In the genomic region with DNA sequence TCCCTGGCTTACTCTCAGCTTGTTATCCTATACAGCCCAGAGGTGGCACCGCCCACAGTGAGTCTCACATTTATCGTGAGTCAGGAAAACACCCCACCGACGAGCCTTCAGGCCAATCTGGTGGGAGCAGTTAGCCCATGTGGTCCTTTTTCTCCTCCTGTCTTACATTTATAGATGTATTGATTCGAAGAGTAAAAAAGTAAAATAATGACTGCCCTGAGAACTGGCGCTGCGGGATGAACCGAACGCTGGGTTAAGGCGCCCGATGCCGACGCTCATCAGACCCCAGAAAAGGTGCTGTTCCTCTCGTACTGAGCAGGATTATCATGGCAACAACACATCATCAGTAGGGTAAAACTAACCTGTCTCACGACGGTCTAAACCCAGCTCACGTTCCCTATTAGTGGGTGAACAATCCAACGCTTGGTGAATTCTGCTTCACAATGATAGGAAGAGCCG, we compare ENCODE assay signal across 9 mouse cellular contexts. TPM values are rescaled to one million over a fixed set of nuclear protein-coding genes. Genes with fewer than 3 reads are reported as not detected.
DNase-seq lines count a peak whose midpoint lies in the region; ATAC-seq and TF ChIP-seq lines count a peak whose summit lies in the region.
"Had no signal": no experiment of that assay in that cellular context is flagged by ENCODE, and none has a peak within 500 bp of the region (broad histone marks: within the 10 kb centered on the region; RNA-seq: fewer than 3 reads in every experiment).

No protein-coding gene starts in this region.

- peak; percentile 17; the same call in 1 of the 2 replicates for TF ChIP-seq CTCF in E14TG2a.4 (conservative IDR thresholded peaks at IDR 0.05; ENCODE audit: low read length)

- peaks cover 51% of the 10 kb centered on the region for H3K4me1 ChIP-seq in E14TG2a.4 (replicated peaks; ENCODE audit: low read depth, low read length)
- H3K4me1 ChIP-seq in forebrain, embryonic 14.5 days (ENCODE audit: control insufficient read depth, insufficient read depth, low read length), result no peaks in the 10 kb centered on the region; the same call in 1 of the 2 replicates

- intact Hi-C loops in heart, postnatal 14 days (cut with DNase I), result loop anchor here (5.0 kb wide), 1 partner anchor 86 kb away; no protein-coding TSS in a partner anchor

- no peaks in the 10 kb centered on the region for H3K9me3 ChIP-seq in E14TG2a.4 (ENCODE audit: low read length)
- H3K9me3 ChIP-seq in forebrain, embryonic 14.5 days (replicated peaks; ENCODE audit: control insufficient read depth, low read length), result peaks cover 4% of the 10 kb centered on the region; the same call in 1 of the 2 replicates
- H3K9me3 ChIP-seq: megakaryocyte, embryonic 14.5 days had no signal

- H3K36me3 ChIP-seq in E14TG2a.4 (ENCODE audit: insufficient read depth, low read length), result no peaks in the 10 kb centered on the region
- no peaks in the 10 kb centered on the region for H3K36me3 ChIP-seq in forebrain, embryonic 14.5 days (ENCODE audit: control insufficient read depth, insufficient read depth, low read length)

- no peaks in the 10 kb centered on the region for H3K27me3 ChIP-seq in E14TG2a.4 (ENCODE audit: insufficient read depth, low read length)
- H3K27me3 ChIP-seq in forebrain, embryonic 14.5 days (replicated peaks; ENCODE audit: control insufficient read depth, insufficient read depth, low read length), result peaks cover 4% of the 10 kb centered on the region; the same call in 1 of the 2 replicates
- H3K27me3 ChIP-seq: megakaryocyte, embryonic 14.5 days had no signal

- H3K27ac ChIP-seq in forebrain, embryonic 14.5 days (ENCODE audit: low read depth, low read length), result no peak overlapping the region

- ATAC-seq in forebrain, embryonic 14.5 days, result peak; percentile 41; the same call in 1 of the 2 replicates
- peak; percentile 72 for ATAC-seq in neutrophil, adult 5-6 weeks (ENCODE audit: extremely low read depth, insufficient number of reproducible peaks, low FRiP score, poor library complexity, severe bottlenecking)

- H3K4me3 ChIP-seq in E14TG2a.4 (replicated peaks; ENCODE audit: low read length), result peak overlapping the region; percentile 3; the same call in 1 of the 2 replicates
- H3K4me3 ChIP-seq in forebrain, embryonic 14.5 days (ENCODE audit: low read depth, low read length), result no peak overlapping the region

- H3K4me2 ChIP-seq in forebrain, embryonic 14.5 days (ENCODE audit: low read length), result no peak overlapping the region

- peak; percentile 100 for DNase-seq in c-Kit-positive CD71-positive TER-119-positive erythroid progenitor cells, embryonic 14.5 days (ENCODE audit: low spot score)
- DNase-seq in forebrain, embryonic 14.5 days (ENCODE audit: low spot score), result peak; percentile 99
- peak; percentile 100 for DNase-seq in heart, postnatal 14 days
- DNase-seq in layer of hippocampus, adult 18-20 months (ENCODE audit: low spot score in 2 of 2), result peak; percentile 100
- peak; percentile 98 to 99 for DNase-seq in lung, adult 18-20 months
- peak; percentile 100 for DNase-seq in thymus, postnatal 0 days (ENCODE audit: low spot score)

- H3K9ac ChIP-seq in forebrain, embryonic 14.5 days (ENCODE audit: low read length), result no peak overlapping the region

- WGBS in forebrain, embryonic 14.5 days, result 50% methylated on average over 19 of the region's 19 CpGs

RNA-seq across cellular contexts. Expression of gene Kpna1, which starts 2.8 kb away (rescaled TPM):
- polyA plus RNA-seq in forebrain, embryonic 14.5 days (2014; fragmentation: Nextera tagmentation; extraction: Ambion mirVana), result 85.2 and 90.2 TPM in 2 replicates
- 10 to 100 TPM; 89.2 to 91.3 TPM for total RNA-seq in heart, postnatal 14 days (2021)
- total RNA-seq in layer of hippocampus, adult 18-20 months (2021), result 100 to 1,000 TPM; 137 to 143 TPM
- total RNA-seq in neutrophil, adult 5-6 weeks (2017), result 49.1 and 50.2 TPM in 2 replicates
- 34.2 and 35.9 TPM in 2 replicates for polyA plus RNA-seq in thymus, postnatal 0 days (2015; fragmentation: Nextera tagmentation; extraction: Ambion mirVana)

RNA-seq across cellular contexts. Expression of gene Dtx3l, which starts 42.4 kb away (rescaled TPM):
- polyA plus RNA-seq in forebrain, embryonic 14.5 days (2014; fragmentation: Nextera tagmentation; extraction: Ambion mirVana), result 1.9 and 2.3 TPM in 2 replicates
- 1 to 10 TPM; 9.4 to 9.9 TPM for total RNA-seq in heart, postnatal 14 days (2021)
- 1 to 10 TPM; 5.4 to 5.7 TPM for total RNA-seq in layer of hippocampus, adult 18-20 months (2021)
- 45.9 and 56.1 TPM in 2 replicates for total RNA-seq in neutrophil, adult 5-6 weeks (2017)
- 24.9 and 26.4 TPM in 2 replicates for polyA plus RNA-seq in thymus, postnatal 0 days (2015; fragmentation: Nextera tagmentation; extraction: Ambion mirVana)

RNA-seq across cellular contexts. Expression of gene Parp9, which starts 43.1 kb away (rescaled TPM):
- polyA plus RNA-seq in forebrain, embryonic 14.5 days (2014; fragmentation: Nextera tagmentation; extraction: Ambion mirVana), result 2.5 and 3.1 TPM in 2 replicates
- 10 to 100 TPM; 11.5 to 13.0 TPM for total RNA-seq in heart, postnatal 14 days (2021)
- total RNA-seq in layer of hippocampus, adult 18-20 months (2021), result 1 to 10 TPM; 2.8 to 3.2 TPM
- total RNA-seq in neutrophil, adult 5-6 weeks (2017), result 99.3 and 100 TPM in 2 replicates
- polyA plus RNA-seq in thymus, postnatal 0 days (2015; fragmentation: Nextera tagmentation; extraction: Ambion mirVana), result 39.6 and 44.4 TPM in 2 replicates

RNA-seq across cellular contexts. Expression of gene Wdr5b, which starts 59.6 kb away (rescaled TPM):
- polyA plus RNA-seq in forebrain, embryonic 14.5 days (2014; fragmentation: Nextera tagmentation; extraction: Ambion mirVana), result 17.6 and 17.7 TPM in 2 replicates
- total RNA-seq in heart, postnatal 14 days (2021), result 1 to 10 TPM; 2.8 to 3.3 TPM
- total RNA-seq in layer of hippocampus, adult 18-20 months (2021), result 1 to 10 TPM; 4.3 to 4.6 TPM
- total RNA-seq in neutrophil, adult 5-6 weeks (2017), result 23.2 and 24.2 TPM in 2 replicates
- 9.8 and 10.1 TPM in 2 replicates for polyA plus RNA-seq in thymus, postnatal 0 days (2015; fragmentation: Nextera tagmentation; extraction: Ambion mirVana)
